Mouse (Mus musculus): ENCODE measurements around the gene Zfp772. TPM values are rescaled to one million over a fixed set of nuclear protein-coding genes. Genes with fewer than 3 reads are reported as not detected.

Gene Zfp772
- total RNA-seq (2023), result 1 to 10 TPM in 1 of 2 experiments, under 1 TPM in 1; 0.64 to 1.8 TPM

GRCm38 (mm10) chr7:7209313-7210151, at the start of gene Zfp772:
Gene Zfp772, minus strand, starts transcription at chr7:7209998.

DNA sequence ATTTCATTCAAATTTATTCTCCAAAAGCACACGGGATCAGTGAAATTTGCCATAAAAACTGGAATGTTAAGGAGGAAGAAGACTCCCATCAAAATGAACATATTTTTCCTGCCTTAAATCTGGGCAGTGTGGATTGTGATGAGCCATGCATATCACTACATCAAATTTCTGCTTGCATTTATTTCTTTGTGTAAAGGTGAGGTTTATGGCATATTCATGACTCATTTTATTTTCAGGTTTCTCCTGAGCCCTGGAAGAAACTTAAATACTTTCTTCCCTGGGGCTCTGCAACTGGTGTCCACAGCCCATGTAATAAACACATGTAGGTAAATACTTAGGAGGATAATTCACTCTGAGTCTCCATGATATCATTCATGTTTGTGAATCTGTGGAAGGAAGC, 37.4 kb upstream of the Zfp772 start, which contains the start of gene Vmn2r29:
TSS of gene Vmn2r29 (minus strand) at position 101 of the 400 bp plus-strand sequence.

DNA sequence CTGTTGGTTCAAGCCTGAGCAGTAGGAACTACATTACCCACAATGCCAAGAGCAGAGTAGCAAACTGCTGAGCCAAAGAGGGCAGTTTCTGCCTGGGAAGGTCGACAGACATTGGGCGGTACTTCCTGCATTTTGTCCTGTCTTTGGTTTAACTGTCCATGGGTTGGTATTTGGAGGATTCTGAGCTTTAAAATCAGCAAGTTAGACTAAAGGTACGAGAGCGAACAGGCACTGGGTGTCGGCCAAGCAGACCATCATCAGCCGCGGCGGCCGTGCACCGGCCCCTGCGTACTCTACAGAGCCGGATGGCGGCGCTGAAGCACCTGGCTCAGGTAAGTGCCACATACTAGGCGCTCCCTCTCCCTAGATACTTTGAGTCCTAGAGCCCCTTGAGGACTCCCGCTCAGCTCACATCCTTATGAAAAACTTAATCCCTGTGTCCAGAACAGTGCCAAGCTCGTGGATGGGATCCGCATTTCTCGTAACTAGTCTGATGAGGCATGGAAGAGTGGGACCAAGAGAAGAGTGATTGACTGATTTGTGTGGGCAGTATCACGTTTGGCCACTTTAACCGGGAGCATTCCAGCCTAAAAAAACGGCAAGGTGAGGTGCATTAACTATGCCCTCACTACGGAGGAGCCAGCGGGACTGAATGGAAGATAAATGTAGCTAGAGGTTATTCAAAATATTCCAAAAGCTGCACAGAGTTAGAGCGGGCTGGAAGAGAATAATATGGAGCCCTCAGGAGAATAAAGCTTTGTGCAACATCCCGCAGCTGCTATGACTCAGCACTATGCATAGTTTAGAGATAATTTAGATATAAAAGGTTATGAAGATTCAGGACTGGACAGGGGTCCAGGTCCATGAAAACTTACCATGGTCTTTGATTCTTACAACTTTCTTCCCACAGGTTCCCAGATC, 38.3 kb downstream of the Zfp772 start, which contains the start of gene Zfp418:
TSS of gene Zfp418 (plus strand) at position 104 of the 921 bp plus-strand sequence.

Other genes with a start within 250 kb of the Zfp772 start
- gene Aurkc, start 214.7 kb downstream of the Zfp772 start, total RNA-seq (2023), result not detected
- gene Zfp954, start 88.5 kb downstream of the Zfp772 start, total RNA-seq (2023), result 10 to 100 TPM; 12.0 to 15.4 TPM
- under 1 TPM; 0.51 to 0.95 TPM for gene Zfp773, start 73.2 kb downstream of the Zfp772 start, total RNA-seq (2023)
- under 1 TPM; 0.29 to 0.71 TPM for gene Zfp418, start 38.7 kb downstream of the Zfp772 start, total RNA-seq (2023)
- gene Vmn2r29, start 37.3 kb upstream of the Zfp772 start, total RNA-seq (2023), result not detected
- gene Gm45844, start 68.3 kb upstream of the Zfp772 start, total RNA-seq (2023), result under 1 TPM; 0.13 to 0.18 TPM
- gene Clcn4, start 90.9 kb upstream of the Zfp772 start, total RNA-seq (2023), result 10 to 100 TPM; 24.0 to 27.5 TPM
- not detected for gene Vmn2r30, start 127.6 kb upstream of the Zfp772 start, total RNA-seq (2023)
- not detected for gene Gm45783, start 164.6 kb upstream of the Zfp772 start, total RNA-seq (2023)
- gene Vmn2r31, start 189.7 kb upstream of the Zfp772 start, total RNA-seq (2023), result not detected